Mouse (Mus musculus): Measurements from ENCODE around the gene Gm29609. TPM values are rescaled to one million over a fixed set of nuclear protein-coding genes. Genes with fewer than 3 reads are reported as not detected.

Gm29609 gene
- polyA plus RNA-seq, 1 experiment from 2014 or later = 0.92 TPM

- H3K4me2 ChIP-seq = no peak overlapping the region
- no peak overlapping the region for H3K4me3 ChIP-seq (ENCODE audit: low read depth, low read length)
- ATAC-seq (ENCODE audit: insufficient read depth) (no peak), DNase-seq (no peak)
- H3K36me3 ChIP-seq (ENCODE audit: insufficient read depth) = peaks cover 75% of the 10 kb centered on the region
- H3K9me3 ChIP-seq (ENCODE audit: low read depth, low read length) = peaks cover 6% of the 10 kb centered on the region; the same call in 1 of the 2 replicates
- no peak overlapping the region for H3K27ac ChIP-seq (ENCODE audit: low read depth)
- TF ChIP-seq CTCF (IDR thresholded peaks at IDR 0.05; ENCODE audit: low read depth) = no peak
- WGBS = 76% methylated on average over 9 of the region's 9 CpGs
- no peaks in the 10 kb centered on the region for H3K27me3 ChIP-seq (ENCODE audit: insufficient read depth, low read length)
- no peak overlapping the region for H3K9ac ChIP-seq
- peaks cover 7% of the 10 kb centered on the region; the same call in 1 of the 2 replicates for H3K4me1 ChIP-seq (ENCODE audit: insufficient read depth)
Measured at GRCm38 (mm10) chr5:31198170-31198569, 18.5 kb upstream of the Gm29609 start.

- Histone ChIP-seq H3K4me2 (no peak overlapping the region), H3K36me3 (ENCODE audit: insufficient read depth) (peaks cover 69% of the 10 kb centered on the region), H3K9ac (no peak overlapping the region), H3K4me1 (ENCODE audit: insufficient read depth) (peaks cover 5% of the 10 kb centered on the region; the same call in 1 of the 2 replicates), H3K27ac (ENCODE audit: low read depth) (no peak overlapping the region), H3K9me3 (ENCODE audit: low read depth, low read length) (peaks cover 6% of the 10 kb centered on the region; the same call in 1 of the 2 replicates), H3K27me3 (ENCODE audit: insufficient read depth, low read length) (no peaks in the 10 kb centered on the region), H3K4me3 (ENCODE audit: low read depth, low read length) (no peak overlapping the region)
- ATAC-seq (ENCODE audit: insufficient read depth) (no peak), DNase-seq (no peak)
- 90% methylated on average over 12 of the region's 12 CpGs for WGBS
- no peak for TF ChIP-seq CTCF (IDR thresholded peaks at IDR 0.05; ENCODE audit: low read depth)
Measured at GRCm38 (mm10) chr5:31197072-31197471, 17.4 kb upstream of the Gm29609 start.

- Histone ChIP-seq H3K4me3 (ENCODE audit: low read depth, low read length) (no peak overlapping the region), H3K27me3 (ENCODE audit: insufficient read depth, low read length) (no peaks in the 10 kb centered on the region), H3K27ac (ENCODE audit: low read depth) (no peak overlapping the region), H3K36me3 (ENCODE audit: insufficient read depth) (peaks cover 69% of the 10 kb centered on the region), H3K4me2 (no peak overlapping the region), H3K9me3 (ENCODE audit: low read depth, low read length) (peaks cover 6% of the 10 kb centered on the region; the same call in 1 of the 2 replicates), H3K9ac (no peak overlapping the region), H3K4me1 (ENCODE audit: insufficient read depth) (peaks cover 8% of the 10 kb centered on the region; the same call in 1 of the 2 replicates)
- DNase-seq = no peak
- no peak for TF ChIP-seq CTCF (IDR thresholded peaks at IDR 0.05; ENCODE audit: low read depth)
- WGBS = 90% methylated on average over 10 of the region's 10 CpGs
- no peak for ATAC-seq (ENCODE audit: insufficient read depth)
Measured at GRCm38 (mm10) chr5:31196207-31196606, 16.5 kb upstream of the Gm29609 start.

GRCm38 (mm10) chr5:31195671-31196070, 16.0 kb upstream of the Gm29609 start:
- Histone ChIP-seq H3K27me3 (ENCODE audit: insufficient read depth, low read length) (no peaks in the 10 kb centered on the region), H3K4me3 (ENCODE audit: low read depth, low read length) (no peak overlapping the region), H3K9me3 (ENCODE audit: low read depth, low read length) (peaks cover 6% of the 10 kb centered on the region; the same call in 1 of the 2 replicates), H3K4me2 (no peak overlapping the region), H3K36me3 (ENCODE audit: insufficient read depth) (peaks cover 69% of the 10 kb centered on the region), H3K27ac (ENCODE audit: low read depth) (no peak overlapping the region), H3K9ac (no peak overlapping the region), H3K4me1 (ENCODE audit: insufficient read depth) (peaks cover 8% of the 10 kb centered on the region; the same call in 1 of the 2 replicates)
- WGBS = 89% methylated on average over 4 of the region's 4 CpGs
- DNase-seq (no peak), ATAC-seq (ENCODE audit: insufficient read depth) (no peak)
- TF ChIP-seq CTCF (IDR thresholded peaks at IDR 0.05; ENCODE audit: low read depth) = no peak

GRCm38 (mm10) chr5:31194486-31195485, 15.1 kb upstream of the Gm29609 start:
- Histone ChIP-seq H3K4me3 (ENCODE audit: low read depth, low read length) (peak overlapping the region; percentile 84), H3K27me3 (ENCODE audit: insufficient read depth, low read length) (no peaks in the 10 kb centered on the region), H3K27ac (ENCODE audit: low read depth) (no peak overlapping the region), H3K4me1 (ENCODE audit: insufficient read depth) (peaks cover 8% of the 10 kb centered on the region; the same call in 1 of the 2 replicates), H3K9ac (peak overlapping the region; percentile 88; the same call in 1 of the 2 replicates), H3K4me2 (peak overlapping the region; percentile 80), H3K9me3 (ENCODE audit: low read depth, low read length) (no peaks in the 10 kb centered on the region), H3K36me3 (ENCODE audit: insufficient read depth) (peaks cover 69% of the 10 kb centered on the region)
- DNase-seq (no peak), ATAC-seq (ENCODE audit: insufficient read depth) (no peak)
- 87% methylated on average over 16 of the region's 16 CpGs for WGBS
- no peak for TF ChIP-seq CTCF (IDR thresholded peaks at IDR 0.05; ENCODE audit: low read depth)

- no peak for ATAC-seq (ENCODE audit: insufficient read depth)
- peak overlapping the region; percentile 80 for H3K4me2 ChIP-seq
- 9% methylated on average over 25 of the region's 25 CpGs for WGBS
- H3K9me3 ChIP-seq (ENCODE audit: low read depth, low read length) = no peaks in the 10 kb centered on the region
- peaks cover 8% of the 10 kb centered on the region; the same call in 1 of the 2 replicates for H3K4me1 ChIP-seq (ENCODE audit: insufficient read depth)
- TF ChIP-seq CTCF (IDR thresholded peaks at IDR 0.05; ENCODE audit: low read depth) = no peak
- H3K27ac ChIP-seq (ENCODE audit: low read depth) = peak overlapping the region; percentile 87
- H3K4me3 ChIP-seq (ENCODE audit: low read depth, low read length) = peak overlapping the region; percentile 84
- no peaks in the 10 kb centered on the region for H3K27me3 ChIP-seq (ENCODE audit: insufficient read depth, low read length)
- peak overlapping the region; percentile 88 for H3K9ac ChIP-seq
- DNase-seq = peak; percentile 38
- H3K36me3 ChIP-seq (ENCODE audit: insufficient read depth) = peaks cover 66% of the 10 kb centered on the region
Measured at GRCm38 (mm10) chr5:31193631-31194281, 14.0 kb upstream of the Gm29609 start.
